13 mouse cellular contexts compared by ENCODE assay signal in the genomic region with DNA sequence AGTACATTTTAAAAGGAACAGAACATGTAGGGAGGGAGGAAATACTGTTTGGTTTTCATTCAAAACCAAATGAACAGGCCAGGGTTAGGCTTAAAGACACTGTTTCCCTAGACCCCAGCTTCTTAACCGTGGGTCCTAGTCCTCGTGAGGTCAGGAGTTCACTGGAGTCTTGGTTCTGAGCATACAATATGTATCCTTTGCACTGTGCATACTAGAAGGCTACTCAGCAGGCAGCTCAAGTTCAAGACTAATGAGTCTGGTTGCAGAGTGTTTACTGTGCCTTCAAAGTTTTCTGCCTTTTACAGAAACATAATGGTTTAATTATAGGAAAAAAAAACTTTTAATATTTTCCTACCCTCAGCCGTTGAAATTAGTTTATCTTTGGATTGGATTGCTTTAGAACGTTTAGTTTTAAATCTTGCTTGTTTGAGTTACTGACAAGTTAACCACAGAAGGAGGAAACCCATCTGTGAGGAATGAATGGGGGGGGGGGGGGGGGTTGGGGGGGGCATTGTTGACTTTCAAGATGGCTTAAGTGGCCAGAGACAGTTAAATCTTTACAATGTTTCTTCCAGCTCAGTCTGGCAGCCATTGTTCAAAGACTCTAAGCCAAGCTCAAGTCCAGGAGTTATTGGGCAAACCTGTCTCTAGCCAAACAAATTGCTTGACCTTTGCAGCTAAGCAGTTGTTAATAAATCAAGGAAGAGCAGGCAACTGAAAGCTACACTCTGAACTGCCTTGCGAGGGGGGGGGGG.
DNase-seq lines count a peak whose midpoint lies in the region; ATAC-seq and TF ChIP-seq lines count a peak whose summit lies in the region.
"Had no signal": no experiment of that assay in that cellular context is flagged by ENCODE, and none has a peak within 500 bp of the region (broad histone marks: within the 10 kb centered on the region; RNA-seq: fewer than 3 reads in every experiment).

No protein-coding gene starts in this region.

- H3K9me3 ChIP-seq in kidney, embryonic 15.5 days (replicated peaks), result no peaks in the 10 kb centered on the region
- no peaks in the 10 kb centered on the region for H3K9me3 ChIP-seq in CH12.LX (replicated peaks; ENCODE audit: low read length)
- H3K9me3 ChIP-seq: limb, embryonic 15.5 days; midbrain, embryonic 15.5 days had no signal

- ATAC-seq in kidney, embryonic 15.5 days (replicated peaks; ENCODE audit: low FRiP score), result peak; percentile 81
- ATAC-seq in erythroblast, adult 5-6 weeks (replicated peaks; ENCODE audit: low FRiP score, poor library complexity, severe bottlenecking), result no peak
- ATAC-seq: midbrain, embryonic 15.5 days had no signal

- TF ChIP-seq POLR2A in CH12.LX (IDR thresholded peaks at IDR 0.05; ENCODE audit: low read depth, low read length), result no peak
- no peak for TF ChIP-seq POLR2A in embryonic fibroblast, embryonic 13.5 days (IDR thresholded peaks at IDR 0.05; ENCODE audit: low read depth, low read length)

- no peaks in the 10 kb centered on the region for H3K36me3 ChIP-seq in kidney, embryonic 15.5 days
- H3K36me3 ChIP-seq in CH12.LX (replicated peaks in 1 of 2; ENCODE audit: control insufficient read depth in 1 of 2, insufficient read depth in 1 of 2, low read length in 1 of 2), result no peaks in the 10 kb centered on the region
- H3K36me3 ChIP-seq: limb, embryonic 15.5 days; midbrain, embryonic 15.5 days had no signal

- in situ Hi-C loops in CH12.LX (cut with MboI; ENCODE audit: low pct_ligation_motif_present, low pct_unique_long_range_greater_than_20kb, low sequenced_read_pairs), result no loop called here

- no peak for DNase-seq in kidney, adult 11 months
- no peak for DNase-seq in CH12.LX (ENCODE audit: extremely low read depth)
- DNase-seq in neural tube, embryonic 10.5 days (ENCODE audit: extremely low spot score, low spot score), result peak; percentile 23
- DNase-seq in adrenal gland, adult 18-20 months (ENCODE audit: low spot score in 2 of 2), result no peak
- no peak for DNase-seq in right cerebral cortex, postnatal 14 days
- DNase-seq: cerebellum, adult 9-11 months; heart, adult 18-20 months; lung, postnatal 14 days had no signal

- H3K27me3 ChIP-seq in kidney, embryonic 15.5 days, result no peaks in the 10 kb centered on the region
- H3K27me3 ChIP-seq in CH12.LX (replicated peaks), result no peaks in the 10 kb centered on the region
- H3K27me3 ChIP-seq: limb, embryonic 15.5 days; midbrain, embryonic 15.5 days had no signal

- no peak overlapping the region for H3K9ac ChIP-seq in kidney, embryonic 15.5 days
- H3K9ac ChIP-seq in CH12.LX (ENCODE audit: insufficient read depth, low read depth), result peak overlapping the region; percentile 40
- H3K9ac ChIP-seq: limb, embryonic 15.5 days; midbrain, embryonic 15.5 days had no signal

- H3K27ac ChIP-seq in kidney, embryonic 15.5 days, result no peak overlapping the region
- peak overlapping the region; percentile 69 for H3K27ac ChIP-seq in CH12.LX (ENCODE audit: insufficient read depth, low read depth)
- 0 out of 2 replicates have a peak overlapping the region, but pooled peaks have one; percentile 28 for H3K27ac ChIP-seq in embryonic fibroblast, embryonic 13.5 days (ENCODE audit: insufficient read depth, low read length)
- H3K27ac ChIP-seq: limb, embryonic 15.5 days; midbrain, embryonic 15.5 days had no signal

- no peak for TF ChIP-seq CTCF in CH12.LX (conservative IDR thresholded peaks at IDR 0.05 in 1 of 2, IDR thresholded peaks at IDR 0.05 in 1 of 2; ENCODE audit: low read depth in 2 of 2, low read length in 2 of 2)
- TF ChIP-seq CTCF in embryonic fibroblast, embryonic 13.5 days (IDR thresholded peaks at IDR 0.05; ENCODE audit: borderline replicate concordance, insufficient read depth, low read length), result no peak

- peak overlapping the region; percentile 36 for H3K4me2 ChIP-seq in kidney, embryonic 15.5 days
- peak overlapping the region; percentile 27; the same call in 1 of the 2 replicates for H3K4me2 ChIP-seq in CH12.LX (ENCODE audit: insufficient read depth, low read depth, poor library complexity, severe bottlenecking)
- H3K4me2 ChIP-seq: limb, embryonic 15.5 days; midbrain, embryonic 15.5 days had no signal

- dilution Hi-C loops in CH12.LX (cut with MboI; ENCODE audit: extremely low pct_ligation_motif_present, extremely low pct_unique_long_range_greater_than_20kb, low sequenced_read_pairs), result no loop called here

- TF ChIP-seq RAD21 in CH12.LX (IDR thresholded peaks at IDR 0.05; ENCODE audit: low read depth, low read length), result no peak

- H3K4me3 ChIP-seq in kidney, embryonic 15.5 days (replicated peaks), result 0 out of 2 replicates have a peak overlapping the region, but pooled peaks have one; percentile 3
- H3K4me3 ChIP-seq in CH12.LX (replicated peaks in 1 of 3; ENCODE audit: low read depth in 2 of 3, low read length in 2 of 3, poor library complexity in 1 of 3), result no peak overlapping the region
- H3K4me3 ChIP-seq in embryonic fibroblast, embryonic 13.5 days (ENCODE audit: insufficient read depth, low read length), result no peak overlapping the region
- H3K4me3 ChIP-seq: limb, embryonic 15.5 days; midbrain, embryonic 15.5 days had no signal

- H3K79me2 ChIP-seq in CH12.LX (replicated peaks; ENCODE audit: control insufficient read depth, extremely low read depth, insufficient read depth, poor library complexity, severe bottlenecking), result peaks cover 3% of the 10 kb centered on the region; the same call in 1 of the 2 replicates

- TF ChIP-seq EP300 in CH12.LX (IDR thresholded peaks at IDR 0.05; ENCODE audit: low read length), result 0 out of 2 replicates have a peak, but pooled peaks have one; percentile 3

- peaks cover 3% of the 10 kb centered on the region; the same call in 1 of the 2 replicates for H3K4me1 ChIP-seq in kidney, embryonic 15.5 days
- H3K4me1 ChIP-seq in CH12.LX (ENCODE audit: control insufficient read depth in 1 of 2, insufficient read depth in 2 of 2), result peaks cover 14 to 58% of the 10 kb centered on the region in 2 experiments
- peaks cover 5% of the 10 kb centered on the region for H3K4me1 ChIP-seq in embryonic fibroblast, embryonic 13.5 days (ENCODE audit: control insufficient read depth, insufficient read depth, low read length)
- H3K4me1 ChIP-seq: limb, embryonic 15.5 days; midbrain, embryonic 15.5 days had no signal

- 14% methylated on average over 4 of the region's 5 CpGs for WGBS in kidney, embryonic 15.5 days

TF ChIP-seq in CH12.LX, 34 proteins besides CTCF, POLR2A, EP300 and RAD21:
- TF ChIP-seq UBTF (IDR thresholded peaks at IDR 0.05; ENCODE audit: low read depth, low read length) (0 out of 2 replicates have a peak, but pooled peaks have one; percentile 5), BHLHE40 (IDR thresholded peaks at IDR 0.05; ENCODE audit: low read depth, low read length) (no peak)
